Mouse (Mus musculus): ENCODE measurements around the gene Astn2.

DNA sequence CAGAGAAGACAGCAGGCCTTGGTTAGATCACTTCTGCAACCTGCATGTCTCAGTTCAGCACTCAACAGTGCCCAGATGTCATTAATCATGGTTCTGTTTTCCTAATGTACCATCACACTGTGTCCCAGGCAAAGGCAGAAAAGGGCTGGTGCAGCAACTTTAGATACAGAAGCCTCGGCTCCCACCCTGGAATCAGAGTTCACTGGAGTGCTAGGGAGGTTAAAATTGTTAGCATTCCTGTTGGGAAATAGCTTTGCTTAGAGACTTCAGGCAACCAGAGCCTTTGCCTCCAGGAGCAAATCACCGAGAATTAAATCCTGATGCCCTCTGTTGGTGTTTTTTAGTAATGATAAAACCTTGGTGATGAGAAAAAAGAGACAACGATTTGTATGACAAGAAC, 45.7 kb upstream of the Astn2 start:
- TF ChIP-seq CTCF (IDR thresholded peaks at IDR 0.05) (0 out of 2 replicates have a peak, but pooled peaks have one; percentile 24), EP300 (IDR thresholded peaks at IDR 0.05) (no peak)
